Mouse (Mus musculus) CH12.LX (cell line): Measurements from ENCODE around the gene Gm40193.

ENCODE experiments used
- CHD2 ChIP-seq: IDR thresholded peaks from 2 replicates; pipeline ENCODE4 v1.6.1; 2011; ENCODE audit warnings: low read length, improper control_type of control experiment
- CTCF ChIP-seq, 2 experiments: IDR thresholded peaks in 1 of 2; conservative IDR thresholded peaks in 1 of 2; 2 replicates each; pipeline ENCODE4 v1.5.1; 2011 to 2012; ENCODE audit warnings: low read depth in 2 of 2, low read length in 2 of 2, improper control_type of control experiment in 1 of 2, inconsistent platforms in 1 of 2, mild to moderate bottlenecking in 1 of 2, moderate library complexity in 1 of 2
- ELF1 ChIP-seq: IDR thresholded peaks from 2 replicates; pipeline ENCODE4 v1.6.1; 2014; ENCODE audit warnings: low read depth, mild to moderate bottlenecking, inconsistent platforms, low read length, improper control_type of control experiment
- EP300 ChIP-seq: IDR thresholded peaks from 2 replicates; pipeline ENCODE4 v1.6.1; 2011; ENCODE audit warnings: low read length, improper control_type of control experiment
- ETS1 ChIP-seq: conservative IDR thresholded peaks from 2 replicates; pipeline ENCODE4 v1.6.1; 2012; ENCODE audit warnings: low read depth, mild to moderate bottlenecking, inconsistent platforms, low read length, improper control_type of control experiment, moderate library complexity
- MAX ChIP-seq: IDR thresholded peaks from 2 replicates; pipeline ENCODE4 v1.6.1; 2011; ENCODE audit warnings: low read length, improper control_type of control experiment
- MYC ChIP-seq: IDR thresholded peaks from 2 replicates; pipeline ENCODE4 v1.6.1; 2011; ENCODE audit warnings: low read depth, mild to moderate bottlenecking, improper control_type of control experiment, low read length
- NRF1 ChIP-seq: IDR thresholded peaks from 2 replicates; pipeline ENCODE4 v1.6.1; 2014; ENCODE audit warnings: low read depth, mild to moderate bottlenecking, inconsistent platforms, low read length, improper control_type of control experiment, moderate library complexity
- POLR2A ChIP-seq: IDR thresholded peaks from 2 replicates; pipeline ENCODE4 v1.6.1; 2011; ENCODE audit warnings: low read depth, mild to moderate bottlenecking, improper control_type of control experiment, low read length
- SMC3 ChIP-seq: IDR thresholded peaks from 2 replicates; pipeline ENCODE4 v1.6.1; 2011; ENCODE audit warnings: low read depth, low read length, improper control_type of control experiment
- USF2 ChIP-seq: conservative IDR thresholded peaks from 2 replicates; pipeline ENCODE4 v1.6.1; 2011; ENCODE audit warnings: low read depth, low read length, improper control_type of control experiment
- ZKSCAN1 ChIP-seq: IDR thresholded peaks from 2 replicates; pipeline ENCODE4 v1.6.1; 2012; ENCODE audit warnings: low read depth, inconsistent platforms, low read length, improper control_type of control experiment, borderline replicate concordance

GRCm38 (mm10) chr11:70525726-70526125 lies 7.0 kb downstream of the Gm40193 start:
- TF ChIP-seq CTCF (conservative IDR thresholded peaks at IDR 0.05 in 1 of 2, IDR thresholded peaks at IDR 0.05 in 1 of 2; ENCODE audit: low read depth in 2 of 2, low read length in 2 of 2) (no peak), CHD2 (no peak), POLR2A (no peak), EP300 (no peak), NRF1 (no peak), SMC3 (no peak), MYC (no peak), ZKSCAN1 (no peak), MAX (no peak), ETS1 (no peak), ELF1 (no peak), USF2 (no peak)
